Mouse (Mus musculus): ENCODE measurements at regions not wholly inside any gene's neighbourhood (a gene's known extent, or its start where the extent isn't known, plus 50 kb on each side); places are given as distances from the start of the nearest gene placed in this dataset.

DNA sequence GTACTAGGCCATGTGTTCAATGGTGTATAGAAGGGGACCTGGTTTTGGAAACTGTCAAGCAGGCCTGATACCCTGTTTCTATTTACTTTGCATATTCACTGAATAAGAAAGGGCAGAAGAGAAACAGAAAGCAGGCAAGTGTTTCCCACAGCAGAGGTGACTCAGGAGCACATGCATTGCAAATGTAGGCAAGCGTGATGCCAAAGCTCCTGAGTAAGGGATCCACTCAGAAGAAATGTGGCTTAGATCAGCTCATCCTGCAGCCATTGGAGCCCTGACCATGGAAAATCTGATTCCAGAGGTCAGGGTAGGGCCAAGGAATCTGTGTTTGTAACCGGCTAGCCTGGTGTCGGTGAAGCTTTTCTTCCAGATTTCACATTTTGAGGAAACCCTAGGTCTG lies 69.3 kb upstream of the Igfbp3 start:
- Histone ChIP-seq H3K4me3 (ENCODE audit: low read depth, low read length) (no peak overlapping the region), H3K27ac (ENCODE audit: low read depth, low read length) (no peak overlapping the region), H3K9me3 (ENCODE audit: control insufficient read depth) (no peaks in the 10 kb centered on the region), H3K4me2 (replicated peaks; ENCODE audit: low read depth) (no peak overlapping the region), H3K36me3 (ENCODE audit: control insufficient read depth, insufficient read depth) (no peaks in the 10 kb centered on the region), H3K27me3 (replicated peaks; ENCODE audit: control insufficient read depth, insufficient read depth, low read length) (no peaks in the 10 kb centered on the region), H3K9ac (ENCODE audit: low read depth, low read length) (no peak overlapping the region), H3K4me1 (replicated peaks; ENCODE audit: control insufficient read depth, insufficient read depth, low read length) (no peaks in the 10 kb centered on the region)
- no peak for ATAC-seq
- 94% methylated on average over 3 of the region's 3 CpGs for WGBS
- TF ChIP-seq CTCF (IDR thresholded peaks at IDR 0.05; ENCODE audit: low read depth) = no peak

DNA sequence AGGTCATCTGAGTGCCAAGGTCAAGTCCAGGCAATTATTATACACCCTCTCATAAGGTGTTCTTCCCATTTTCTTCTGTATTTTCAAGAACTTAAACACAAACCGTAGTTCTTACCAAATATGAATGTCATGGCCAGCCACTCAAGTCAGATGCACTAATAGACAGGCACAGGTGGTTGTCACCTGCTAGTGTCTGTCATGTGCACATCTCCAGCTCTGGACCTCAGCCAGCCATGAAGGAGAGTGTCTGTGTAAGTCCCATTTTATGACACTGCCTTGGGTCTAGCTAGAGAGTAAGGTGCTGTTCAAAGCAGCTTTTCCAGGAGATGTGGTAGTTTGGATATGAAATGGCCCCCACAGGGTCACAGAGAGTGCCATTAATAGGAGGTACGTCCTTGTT lies 68.5 kb upstream of the Igfbp3 start:
- TF ChIP-seq CTCF (IDR thresholded peaks at IDR 0.05; ENCODE audit: low read depth) = no peak
- Histone ChIP-seq H3K4me3 (ENCODE audit: low read depth, low read length) (no peak overlapping the region), H3K36me3 (ENCODE audit: control insufficient read depth, insufficient read depth) (no peaks in the 10 kb centered on the region), H3K4me1 (replicated peaks; ENCODE audit: control insufficient read depth, insufficient read depth, low read length) (no peaks in the 10 kb centered on the region), H3K27ac (ENCODE audit: low read depth, low read length) (no peak overlapping the region), H3K27me3 (replicated peaks; ENCODE audit: control insufficient read depth, insufficient read depth, low read length) (no peaks in the 10 kb centered on the region), H3K9me3 (ENCODE audit: control insufficient read depth) (no peaks in the 10 kb centered on the region), H3K9ac (ENCODE audit: low read depth, low read length) (no peak overlapping the region), H3K4me2 (replicated peaks; ENCODE audit: low read depth) (no peak overlapping the region)
- 84% methylated on average over 2 of the region's 2 CpGs for WGBS
- ATAC-seq = no peak

DNA sequence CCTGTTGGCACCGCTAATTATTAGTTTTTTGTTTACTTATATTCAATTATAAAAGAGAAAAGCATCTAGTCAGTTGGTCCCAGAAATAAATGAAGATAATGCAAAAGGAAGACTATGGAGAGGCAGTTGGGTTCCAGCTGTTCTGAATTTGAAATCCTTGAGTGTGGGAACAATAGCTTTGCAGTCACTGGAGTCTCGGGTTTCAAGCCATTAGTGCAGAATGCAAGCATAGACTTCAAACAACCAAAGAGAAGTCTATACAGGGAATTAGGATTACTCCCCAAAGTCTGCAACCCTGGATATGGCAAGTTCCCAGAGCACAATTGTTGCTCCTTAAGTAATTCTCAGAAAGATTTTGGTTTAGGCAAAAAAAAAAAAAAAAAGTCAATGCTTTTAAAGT lies 67.9 kb upstream of the Igfbp3 start:
- WGBS = 42% methylated on average over 2 of the region's 2 CpGs
- no peak overlapping the region for H3K27ac ChIP-seq (ENCODE audit: low read depth, low read length)
- no peak for ATAC-seq

GRCm38 (mm10) chr11:7279891-7280290 lies 66.2 kb upstream of the Igfbp3 start:
- no peaks in the 10 kb centered on the region for H3K4me1 ChIP-seq (replicated peaks; ENCODE audit: control insufficient read depth, insufficient read depth, low read length)
- H3K36me3 ChIP-seq (ENCODE audit: control insufficient read depth, insufficient read depth) = no peaks in the 10 kb centered on the region
- peak; percentile 49 for TF ChIP-seq CTCF (IDR thresholded peaks at IDR 0.05; ENCODE audit: low read depth)
- no peaks in the 10 kb centered on the region for H3K27me3 ChIP-seq (replicated peaks; ENCODE audit: control insufficient read depth, insufficient read depth, low read length)
- H3K27ac ChIP-seq (ENCODE audit: low read depth, low read length) = no peak overlapping the region
- no peaks in the 10 kb centered on the region for H3K9me3 ChIP-seq (ENCODE audit: control insufficient read depth)
- ATAC-seq = no peak
- no peak overlapping the region for H3K9ac ChIP-seq (ENCODE audit: low read depth, low read length)
- 66% methylated on average over 2 of the region's 2 CpGs for WGBS
- no peak overlapping the region for H3K4me3 ChIP-seq (ENCODE audit: low read depth, low read length)
- no peak overlapping the region for H3K4me2 ChIP-seq (replicated peaks; ENCODE audit: low read depth)

More for the DNA sequence above, 67.9 kb upstream of the Igfbp3 start:
- Histone ChIP-seq H3K4me1 (replicated peaks; ENCODE audit: control insufficient read depth, insufficient read depth, low read length) (no peaks in the 10 kb centered on the region), H3K4me3 (ENCODE audit: low read depth, low read length) (no peak overlapping the region), H3K9me3 (ENCODE audit: control insufficient read depth) (no peaks in the 10 kb centered on the region), H3K9ac (ENCODE audit: low read depth, low read length) (no peak overlapping the region), H3K36me3 (ENCODE audit: control insufficient read depth, insufficient read depth) (no peaks in the 10 kb centered on the region), H3K27me3 (replicated peaks; ENCODE audit: control insufficient read depth, insufficient read depth, low read length) (no peaks in the 10 kb centered on the region), H3K4me2 (replicated peaks; ENCODE audit: low read depth) (no peak overlapping the region)
- no peak for TF ChIP-seq CTCF (IDR thresholded peaks at IDR 0.05; ENCODE audit: low read depth)

DNA sequence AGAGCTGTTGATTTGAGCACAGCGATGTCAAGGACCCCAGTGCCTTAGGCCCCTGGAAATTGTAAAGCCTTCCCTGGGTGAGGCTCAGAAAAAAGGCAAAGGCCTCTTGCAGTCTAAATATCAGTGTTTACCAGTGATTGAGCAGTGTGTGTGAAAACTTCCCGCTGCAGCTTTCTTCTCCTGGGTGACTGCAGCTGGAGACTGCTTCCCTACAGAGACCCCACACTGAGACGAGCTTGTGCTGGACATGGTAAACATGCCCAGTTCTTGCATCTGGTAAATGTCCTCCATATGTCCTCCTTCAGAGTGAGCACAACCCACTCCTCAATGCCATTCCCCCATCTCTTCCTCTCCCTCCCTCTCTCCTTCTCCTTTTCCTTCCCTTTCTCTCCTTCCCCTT lies 58.8 kb upstream of the Igfbp3 start:
- no peak for TF ChIP-seq CTCF (IDR thresholded peaks at IDR 0.05; ENCODE audit: low read depth)
- 26% methylated on average over 3 of the region's 3 CpGs for WGBS
- H3K27me3 ChIP-seq (replicated peaks; ENCODE audit: control insufficient read depth, insufficient read depth, low read length) = no peaks in the 10 kb centered on the region
- H3K36me3 ChIP-seq (ENCODE audit: control insufficient read depth, insufficient read depth) = no peaks in the 10 kb centered on the region
- H3K9me3 ChIP-seq (ENCODE audit: control insufficient read depth) = no peaks in the 10 kb centered on the region
- H3K4me1 ChIP-seq (replicated peaks; ENCODE audit: control insufficient read depth, insufficient read depth, low read length) = no peaks in the 10 kb centered on the region
- no peak for ATAC-seq
- H3K9ac ChIP-seq (ENCODE audit: low read depth, low read length) = no peak overlapping the region
- no peak overlapping the region for H3K4me2 ChIP-seq (replicated peaks; ENCODE audit: low read depth)
- H3K4me3 ChIP-seq (ENCODE audit: low read depth, low read length) = no peak overlapping the region
- no peak overlapping the region for H3K27ac ChIP-seq (ENCODE audit: low read depth, low read length)

GRCm38 (mm10) chr11:7270916-7271315 lies 57.2 kb upstream of the Igfbp3 start:
- H3K9me3 ChIP-seq (ENCODE audit: control insufficient read depth) = no peaks in the 10 kb centered on the region
- H3K9ac ChIP-seq (ENCODE audit: low read depth, low read length) = no peak overlapping the region
- no peak overlapping the region for H3K27ac ChIP-seq (ENCODE audit: low read depth, low read length)
- no peak for TF ChIP-seq CTCF (IDR thresholded peaks at IDR 0.05; ENCODE audit: low read depth)
- H3K4me2 ChIP-seq (replicated peaks; ENCODE audit: low read depth) = no peak overlapping the region
- H3K4me3 ChIP-seq (ENCODE audit: low read depth, low read length) = no peak overlapping the region
- 98% methylated on average over 1 of the region's 1 CpGs for WGBS
- no peaks in the 10 kb centered on the region for H3K27me3 ChIP-seq (replicated peaks; ENCODE audit: control insufficient read depth, insufficient read depth, low read length)
- no peak for ATAC-seq
- H3K4me1 ChIP-seq (replicated peaks; ENCODE audit: control insufficient read depth, insufficient read depth, low read length) = no peaks in the 10 kb centered on the region
- H3K36me3 ChIP-seq (ENCODE audit: control insufficient read depth, insufficient read depth) = no peaks in the 10 kb centered on the region

DNA sequence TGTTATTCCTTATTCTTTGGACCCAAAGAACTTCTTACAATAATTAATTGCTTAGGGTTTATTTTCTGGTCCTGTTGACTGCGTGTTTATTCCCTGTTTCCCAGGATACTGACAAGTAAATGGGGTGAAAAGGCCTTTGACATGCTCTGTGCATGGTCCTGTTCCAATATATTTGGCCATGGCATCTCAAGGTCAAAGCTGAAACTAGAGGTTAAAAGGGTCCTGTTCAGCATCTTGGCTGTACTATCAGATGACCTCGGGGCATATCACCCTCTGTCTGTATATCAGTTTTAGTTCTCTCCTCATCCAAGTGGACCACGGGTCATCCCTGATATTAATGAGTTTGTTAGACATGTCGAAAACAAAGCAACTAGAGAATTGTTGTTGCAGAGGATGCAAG lies 50.2 kb upstream of the Igfbp3 start:
- TF ChIP-seq CTCF (IDR thresholded peaks at IDR 0.05; ENCODE audit: low read depth) = no peak
- Histone ChIP-seq H3K4me2 (replicated peaks; ENCODE audit: low read depth) (no peak overlapping the region), H3K36me3 (ENCODE audit: control insufficient read depth, insufficient read depth) (no peaks in the 10 kb centered on the region), H3K9me3 (ENCODE audit: control insufficient read depth) (no peaks in the 10 kb centered on the region), H3K4me3 (ENCODE audit: low read depth, low read length) (no peak overlapping the region), H3K27me3 (replicated peaks; ENCODE audit: control insufficient read depth, insufficient read depth, low read length) (no peaks in the 10 kb centered on the region), H3K9ac (ENCODE audit: low read depth, low read length) (no peak overlapping the region), H3K27ac (ENCODE audit: low read depth, low read length) (no peak overlapping the region), H3K4me1 (replicated peaks; ENCODE audit: control insufficient read depth, insufficient read depth, low read length) (no peaks in the 10 kb centered on the region)
- 73% methylated on average over 4 of the region's 4 CpGs for WGBS
- no peak for ATAC-seq
